Mouse (Mus musculus) spleen, adult 2 months (tissue): ENCODE measurements around the gene Lrrc4c. TPM values are rescaled to one million over a fixed set of nuclear protein-coding genes. Genes with fewer than 3 reads are reported as not detected.

Source experiments
- DNase-seq, 2 experiments: peaks; one replicate each; pipeline versions ENCODE4 v3.0.0 to v3.0.0-alpha.2; 2012 to 2021; ENCODE audit warnings: low spot score in 2 of 2, low read depth in 1 of 2
- H3K27ac ChIP-seq: fragments of 200-500 bp; 2 replicates; pipeline ENCODE4 v1.5.1; 2012; ENCODE audit warnings: low read length, inconsistent platforms; ENCODE audit not compliant: insufficient read depth
- H3K27me3 ChIP-seq: fragments of 200-500 bp; 2 replicates; pipeline ENCODE4 v1.6.1; 2012; ENCODE audit warnings: mild to moderate bottlenecking, moderate library complexity, low read length, inconsistent platforms; ENCODE audit not compliant: control insufficient read depth, insufficient read depth
- H3K36me3 ChIP-seq: fragments of 200-500 bp; 2 replicates; pipeline ENCODE4 v1.6.1; 2012; ENCODE audit warnings: mild to moderate bottlenecking, low read length, inconsistent platforms; ENCODE audit not compliant: control insufficient read depth, insufficient read depth
- H3K4me1 ChIP-seq: fragments of 200-500 bp; 2 replicates; pipeline ENCODE4 v1.6.1; 2011; ENCODE audit warnings: inconsistent platforms; ENCODE audit not compliant: control insufficient read depth, insufficient read depth, insufficient read length
- H3K4me3 ChIP-seq: fragments of 200-500 bp; 2 replicates; pipeline ENCODE4 v1.5.1; 2011; ENCODE audit warnings: mild to moderate bottlenecking, inconsistent platforms; ENCODE audit not compliant: insufficient read depth, insufficient read length; ENCODE audit errors: extremely low read depth
- CTCF ChIP-seq: fragments of 200-500 bp; IDR thresholded peaks from 2 replicates; pipeline ENCODE4 v1.5.1; 2011; ENCODE audit warnings: mild to moderate bottlenecking, inconsistent platforms; ENCODE audit not compliant: insufficient read depth, insufficient read length, insufficient replicate concordance; ENCODE audit errors: extremely low read depth
- POLR2A ChIP-seq: fragments of 200-500 bp; IDR thresholded peaks from 2 replicates; pipeline ENCODE4 v1.6.1; 2011; ENCODE audit warnings: low read depth, low read length, inconsistent platforms
- WGBS: fragments of 180-500 bp; shearing (Covaris S2); methylation state at CpG from one replicate; pipeline ENCODE4 v1.1.7; 2018; 5-methylcytosine and 5-hydroxymethylcytosine counted together
- polyA plus RNA-seq: library from polyadenylated mRNA; depleted of rRNA; stranded (reverse); fragments of >200 nt; gene quantifications from 2 replicates; pipeline ENCODE4 v1.2.3, GENCODE M21; 2012

Gene Lrrc4c
- polyA plus RNA-seq, 1 experiment, result 0.43 TPM

GRCm38 (mm10) chr2:97478925-97479298 is 1160.9 kb downstream of the Lrrc4c start:
- WGBS, result 84% methylated on average over 4 of the region's 4 CpGs
- Histone ChIP-seq H3K4me1 (no peaks in the 10 kb centered on the region), H3K27me3 (no peaks in the 10 kb centered on the region), H3K4me3 (no peak overlapping the region), H3K27ac (no peak overlapping the region), H3K36me3 (no peaks in the 10 kb centered on the region)
- TF ChIP-seq CTCF, result no peak
- TF ChIP-seq POLR2A, result no peak
- no peak for DNase-seq

- Histone ChIP-seq H3K4me1 (no peaks in the 10 kb centered on the region), H3K27ac (no peak overlapping the region), H3K27me3 (no peaks in the 10 kb centered on the region), H3K36me3 (no peaks in the 10 kb centered on the region), H3K4me3 (no peak overlapping the region)
- TF ChIP-seq POLR2A (no peak), CTCF (no peak)
- DNase-seq, result no peak
- 87% methylated on average over 1 of the region's 1 CpGs for WGBS
These were observed 1167.0 kb downstream of the Lrrc4c start for GRCm38 (mm10) chr2:97484990-97485389.

GRCm38 (mm10) chr2:97485609-97486008 is 1167.6 kb downstream of the Lrrc4c start:
- TF ChIP-seq POLR2A (no peak), CTCF (no peak)
- 85% methylated on average over 2 of the region's 2 CpGs for WGBS
- Histone ChIP-seq H3K27me3 (no peaks in the 10 kb centered on the region), H3K4me3 (no peak overlapping the region), H3K36me3 (no peaks in the 10 kb centered on the region), H3K27ac (no peak overlapping the region), H3K4me1 (no peaks in the 10 kb centered on the region)
- DNase-seq, result no peak

- Histone ChIP-seq H3K4me1 (no peaks in the 10 kb centered on the region), H3K27me3 (no peaks in the 10 kb centered on the region), H3K4me3 (no peak overlapping the region), H3K36me3 (no peaks in the 10 kb centered on the region), H3K27ac (no peak overlapping the region)
- DNase-seq, result no peak
- TF ChIP-seq CTCF, result no peak
- TF ChIP-seq POLR2A, result no peak
- WGBS, result 80% methylated on average over 5 of the region's 5 CpGs
These were observed 1169.6 kb downstream of the Lrrc4c start for GRCm38 (mm10) chr2:97487567-97487966.

GRCm38 (mm10) chr2:97497069-97497468 is 1179.1 kb downstream of the Lrrc4c start:
- H3K27ac ChIP-seq, result no peak overlapping the region
- no peak overlapping the region for H3K4me3 ChIP-seq
- no peaks in the 10 kb centered on the region for H3K4me1 ChIP-seq
- no peaks in the 10 kb centered on the region for H3K36me3 ChIP-seq
- DNase-seq, result no peak
- TF ChIP-seq CTCF (no peak), POLR2A (no peak)
- H3K27me3 ChIP-seq, result no peaks in the 10 kb centered on the region

GRCm38 (mm10) chr2:97502501-97502900 is 1184.5 kb downstream of the Lrrc4c start:
- WGBS, result 87% methylated on average over 1 of the region's 1 CpGs
- Histone ChIP-seq H3K36me3 (no peaks in the 10 kb centered on the region), H3K4me3 (no peak overlapping the region), H3K27ac (no peak overlapping the region), H3K27me3 (no peaks in the 10 kb centered on the region), H3K4me1 (no peaks in the 10 kb centered on the region)
- no peak for DNase-seq
- TF ChIP-seq POLR2A, result no peak
- no peak for TF ChIP-seq CTCF

- no peaks in the 10 kb centered on the region for H3K4me1 ChIP-seq
These were observed 1186.9 kb downstream of the Lrrc4c start for GRCm38 (mm10) chr2:97504902-97505301.

More at GRCm38 (mm10) chr2:97504902-97505301, 1186.9 kb downstream of the Lrrc4c start:
- DNase-seq, result no peak
- H3K4me3 ChIP-seq, result no peak overlapping the region
- WGBS, result 37% methylated on average over 5 of the region's 5 CpGs
- no peaks in the 10 kb centered on the region for H3K36me3 ChIP-seq
- TF ChIP-seq CTCF (no peak), POLR2A (no peak)
- no peaks in the 10 kb centered on the region for H3K27me3 ChIP-seq
- no peak overlapping the region for H3K27ac ChIP-seq
